Mouse (Mus musculus) limb, embryonic 14.5 days (tissue): Measurements from ENCODE around the gene Pbx3. TPM values are rescaled to one million over a fixed set of nuclear protein-coding genes. Genes with fewer than 3 reads are reported as not detected.

Experiments used
- ATAC-seq: fragments of 200-750 bp; cut with Nextera tagmentation; 2 replicates; pipeline ENCODE4 v1.8.0; 2017; ENCODE audit warnings: low read depth, moderate number of reproducible peaks, moderate TSS enrichment; ENCODE audit not compliant: low FRiP score
- DNase-seq: peaks from one replicate; pipeline ENCODE4 v3.0.0-alpha.2; 2015; ENCODE audit warnings: low spot score
- H3K27ac ChIP-seq: fragments of 300-500 bp; sonication (generic); replicated peaks from 2 replicates; pipeline ENCODE4 v1.5.1; 2014; ENCODE audit warnings: low read depth, mild to moderate bottlenecking, low read length, moderate library complexity, mixed read lengths
- H3K27me3 ChIP-seq: fragments of 300-500 bp; sonication (generic); 2 replicates; pipeline ENCODE4 v1.6.1; 2014; ENCODE audit warnings: low read length, mixed read lengths; ENCODE audit not compliant: control insufficient read depth, insufficient read depth
- H3K36me3 ChIP-seq: fragments of 300-500 bp; sonication (generic); 2 replicates; pipeline ENCODE4 v1.6.1; 2014; ENCODE audit warnings: mild to moderate bottlenecking, low read length, moderate library complexity, mixed read lengths; ENCODE audit not compliant: control insufficient read depth, insufficient read depth
- H3K4me1 ChIP-seq: fragments of 300-500 bp; sonication (generic); 2 replicates; pipeline ENCODE4 v1.6.1; 2014; ENCODE audit warnings: antibody characterized with exemption, low read length, mixed read lengths; ENCODE audit not compliant: control insufficient read depth, insufficient read depth
- H3K4me2 ChIP-seq: fragments of 300-500 bp; sonication (generic); replicated peaks from 2 replicates; pipeline ENCODE4 v1.6.1; 2014; ENCODE audit warnings: low read depth, mild to moderate bottlenecking, low read length, moderate library complexity; ENCODE audit not compliant: severe bottlenecking
- H3K4me3 ChIP-seq: fragments of 300-500 bp; sonication (generic); replicated peaks from 2 replicates; pipeline ENCODE4 v1.5.1; 2014; ENCODE audit warnings: low read length
- H3K9ac ChIP-seq: fragments of 300-500 bp; sonication (generic); 2 replicates; pipeline ENCODE4 v1.6.1; 2014; ENCODE audit warnings: mild to moderate bottlenecking, low read depth, low read length, moderate library complexity; ENCODE audit not compliant: severe bottlenecking
- H3K9me3 ChIP-seq: fragments of 300-500 bp; sonication (generic); 2 replicates; pipeline ENCODE4 v1.6.1; 2016; ENCODE audit warnings: low read length; ENCODE audit not compliant: control insufficient read depth
- POLR2A ChIP-seq: fragments of 200-500 bp; IDR thresholded peaks from 2 replicates; pipeline ENCODE4 v1.8.0; 2012; ENCODE audit warnings: inconsistent platforms, mild to moderate bottlenecking, moderate library complexity, borderline replicate concordance; ENCODE audit not compliant: insufficient read depth, insufficient read length; ENCODE audit errors: extremely low read depth
- WGBS: fragments of 180-500 bp; shearing (Covaris S2); extraction: QIAGEN DNeasy Blood & Tissue Kit; methylation state at CpG from one replicate; pipeline ENCODE4 v1.1.7; 2014; 5-methylcytosine and 5-hydroxymethylcytosine counted together
- polyA plus RNA-seq, 2 experiments: library from polyadenylated mRNA; depleted of rRNA in 1 of 2; stranded (reverse) in 1 of 2; unstranded in 1 of 2; fragments of >200 nt; fragmentation: Nextera tagmentation in 1 of 2; extraction: Ambion mirVana in 1 of 2; gene quantifications; 2 replicates each; pipeline versions ENCODE4 v1.2.1 to v1.2.3; 2012 to 2014

Gene Pbx3
- polyA plus RNA-seq, 2 experiments: 25.0 to 34.7 TPM

- 82% methylated on average over 1 of the region's 1 CpGs for WGBS
- no peak overlapping the region for H3K4me2 ChIP-seq
- H3K4me1 ChIP-seq: no peaks in the 10 kb centered on the region
- TF ChIP-seq POLR2A: no peak
- H3K4me3 ChIP-seq: no peak overlapping the region
- no peaks in the 10 kb centered on the region for H3K9me3 ChIP-seq
- ATAC-seq: no peak
- H3K27ac ChIP-seq: no peak overlapping the region
- DNase-seq: no peak
- no peaks in the 10 kb centered on the region for H3K27me3 ChIP-seq
- no peaks in the 10 kb centered on the region for H3K36me3 ChIP-seq
- H3K9ac ChIP-seq: no peak overlapping the region
Observed at GRCm38 (mm10) chr2:34146431-34146830, 226.5 kb downstream of the Pbx3 start.

- no peaks in the 10 kb centered on the region for H3K27me3 ChIP-seq
- H3K9ac ChIP-seq: no peak overlapping the region
- no peaks in the 10 kb centered on the region for H3K9me3 ChIP-seq
- H3K36me3 ChIP-seq: no peaks in the 10 kb centered on the region
- ATAC-seq (no peak), DNase-seq (no peak)
- 80% methylated on average over 5 of the region's 5 CpGs for WGBS
- H3K4me3 ChIP-seq: no peak overlapping the region
- no peak overlapping the region for H3K27ac ChIP-seq
- no peak for TF ChIP-seq POLR2A
- H3K4me2 ChIP-seq: no peak overlapping the region
- no peaks in the 10 kb centered on the region for H3K4me1 ChIP-seq
Observed at GRCm38 (mm10) chr2:34139470-34140158, 233.3 kb downstream of the Pbx3 start.

- no peaks in the 10 kb centered on the region for H3K9me3 ChIP-seq
- no peaks in the 10 kb centered on the region for H3K36me3 ChIP-seq
- H3K27ac ChIP-seq: no peak overlapping the region
- TF ChIP-seq POLR2A: no peak
- H3K9ac ChIP-seq: no peak overlapping the region
- H3K4me2 ChIP-seq: no peak overlapping the region
- H3K27me3 ChIP-seq: no peaks in the 10 kb centered on the region
- H3K4me1 ChIP-seq: no peaks in the 10 kb centered on the region
- 43% methylated on average over 7 of the region's 7 CpGs for WGBS
- no peak overlapping the region for H3K4me3 ChIP-seq
- DNase-seq (no peak), ATAC-seq (no peak)
Observed at GRCm38 (mm10) chr2:34135316-34135715, 237.6 kb downstream of the Pbx3 start.

GRCm38 (mm10) chr2:34132751-34133150 is 240.2 kb downstream of the Pbx3 start:
- H3K9ac ChIP-seq: no peak overlapping the region
- no peak for TF ChIP-seq POLR2A
- no peaks in the 10 kb centered on the region for H3K27me3 ChIP-seq
- no peaks in the 10 kb centered on the region for H3K9me3 ChIP-seq
- no peak overlapping the region for H3K4me2 ChIP-seq
- H3K4me1 ChIP-seq: no peaks in the 10 kb centered on the region
- WGBS: 100% methylated on average over 1 of the region's 1 CpGs
- no peak overlapping the region for H3K4me3 ChIP-seq
- no peak for DNase-seq
- H3K36me3 ChIP-seq: no peaks in the 10 kb centered on the region
- ATAC-seq: no peak
- no peak overlapping the region for H3K27ac ChIP-seq

- no peak overlapping the region for H3K4me2 ChIP-seq
- DNase-seq (no peak), ATAC-seq (no peak)
- H3K36me3 ChIP-seq: no peaks in the 10 kb centered on the region
- no peaks in the 10 kb centered on the region for H3K4me1 ChIP-seq
- H3K27me3 ChIP-seq: no peaks in the 10 kb centered on the region
- 60% methylated on average over 13 of the region's 13 CpGs for WGBS
- no peak overlapping the region for H3K9ac ChIP-seq
- H3K4me3 ChIP-seq: no peak overlapping the region
- TF ChIP-seq POLR2A: no peak
- H3K9me3 ChIP-seq: no peaks in the 10 kb centered on the region
- H3K27ac ChIP-seq: no peak overlapping the region
Observed at GRCm38 (mm10) chr2:34129674-34130267, 243.2 kb downstream of the Pbx3 start.
